Mouse (Mus musculus) liver, postnatal 0 days (tissue): ENCODE results near the gene Dnajc8. TPM values are rescaled to one million over a fixed set of nuclear protein-coding genes. Genes with fewer than 3 reads are reported as not detected.
A peak's percentile ranks its signal among the peaks of the same experiment; 100 is the strongest.

Experiments used
- ATAC-seq: fragments of 200-750 bp; cut with Nextera tagmentation; 2 replicates; pipeline ENCODE4 v1.8.0; 2017; ENCODE audit warnings: mild to moderate bottlenecking, moderate library complexity
- DNase-seq: peaks from one replicate; pipeline ENCODE4 v3.0.0-alpha.2; 2016
- H3K27ac ChIP-seq: fragments of 300-500 bp; sonication (generic); 2 replicates; pipeline ENCODE4 v1.5.1; 2014; ENCODE audit warnings: antibody characterized with exemption, moderate library complexity, mild to moderate bottlenecking, low read depth
- H3K27me3 ChIP-seq: fragments of 300-500 bp; sonication (generic); 2 replicates; pipeline ENCODE4 v1.6.1; 2014; ENCODE audit warnings: low read length, control low read depth, mixed read lengths; ENCODE audit not compliant: insufficient read depth
- H3K36me3 ChIP-seq: fragments of 300-500 bp; sonication (generic); replicated peaks from 2 replicates; pipeline ENCODE4 v1.6.1; 2014; ENCODE audit warnings: mild to moderate bottlenecking, control low read depth, low read length, moderate library complexity, mixed read lengths; ENCODE audit not compliant: insufficient read depth
- H3K4me1 ChIP-seq: fragments of 300-500 bp; sonication (generic); 2 replicates; pipeline ENCODE4 v1.6.1; 2014; ENCODE audit warnings: antibody characterized with exemption, mild to moderate bottlenecking, control low read depth; ENCODE audit not compliant: insufficient read depth
- H3K4me2 ChIP-seq: fragments of 300-500 bp; sonication (generic); 2 replicates; pipeline ENCODE4 v1.6.1; 2014; ENCODE audit warnings: low read depth, mild to moderate bottlenecking, low read length, moderate library complexity, mixed read lengths
- H3K4me3 ChIP-seq: fragments of 300-500 bp; sonication (generic); 2 replicates; pipeline ENCODE4 v1.5.1; 2014; ENCODE audit warnings: low read depth, low read length
- H3K9ac ChIP-seq: fragments of 300-500 bp; sonication (generic); replicated peaks from 2 replicates; pipeline ENCODE4 v1.6.1; 2014; ENCODE audit warnings: mild to moderate bottlenecking, moderate library complexity
- H3K9me3 ChIP-seq: fragments of 300-500 bp; sonication (generic); 2 replicates; pipeline ENCODE4 v1.6.1; 2016; ENCODE audit warnings: mild to moderate bottlenecking, control low read depth, low read length, mixed read lengths
- CTCF ChIP-seq: sonication (generic); IDR thresholded peaks from 2 replicates; pipeline ENCODE4 v1.5.1; 2016; ENCODE audit warnings: antibody characterized with exemption, low read depth
- EP300 ChIP-seq: IDR thresholded peaks from 2 replicates; pipeline ENCODE4 v1.6.1; 2016; ENCODE audit warnings: antibody characterized with exemption, low read depth, mild to moderate bottlenecking
- WGBS: fragments of 180-500 bp; shearing (Covaris S2); extraction: QIAGEN DNeasy Blood & Tissue Kit; methylation state at CpG from one replicate; pipeline ENCODE4 v1.1.7; 2014; ENCODE audit not compliant: insufficient replicate concordance; 5-methylcytosine and 5-hydroxymethylcytosine counted together
- polyA plus RNA-seq: library from polyadenylated mRNA; unstranded; fragments of >200 nt; fragmentation: Nextera tagmentation; extraction: Ambion mirVana; gene quantifications from 2 replicates; pipeline ENCODE4 v1.2.1, GENCODE M21; 2015

Gene Dnajc8
- polyA plus RNA-seq, 1 experiment from 2014 or later = 71.5 TPM

- Histone ChIP-seq H3K27ac (no peak overlapping the region), H3K9ac (no peak overlapping the region), H3K36me3 (no peaks in the 10 kb centered on the region), H3K4me2 (no peak overlapping the region), H3K4me3 (no peak overlapping the region), H3K9me3 (no peaks in the 10 kb centered on the region), H3K4me1 (peaks cover 8% of the 10 kb centered on the region), H3K27me3 (no peaks in the 10 kb centered on the region)
- TF ChIP-seq EP300 (no peak), CTCF (no peak)
- WGBS = 85% methylated on average over 4 of the region's 4 CpGs
- ATAC-seq (no peak), DNase-seq (no peak)
Observed at GRCm38 (mm10) chr4:132586282-132586681, 50.9 kb downstream of the Dnajc8 start.

- DNase-seq = no peak
Observed at GRCm38 (mm10) chr4:132588512-132588911, 53.2 kb downstream of the Dnajc8 start.

GRCm38 (mm10) chr4:132590642-132591041 lies 55.3 kb downstream of the Dnajc8 start:
- TF ChIP-seq EP300 (no peak), CTCF (no peak)
- H3K27ac ChIP-seq = peak overlapping the region; percentile 79
- DNase-seq (peak; percentile 30), ATAC-seq (peak; percentile 86)
- no peak overlapping the region; the same call in 1 of the 2 replicates for H3K9ac ChIP-seq
- H3K27me3 ChIP-seq = no peaks in the 10 kb centered on the region
- H3K4me3 ChIP-seq = no peak overlapping the region
- 50% methylated on average over 10 of the region's 10 CpGs for WGBS
- H3K4me2 ChIP-seq = 0 out of 2 replicates have a peak overlapping the region, but pooled peaks have one; percentile 7
- H3K9me3 ChIP-seq = no peaks in the 10 kb centered on the region
- H3K4me1 ChIP-seq = peaks cover 33% of the 10 kb centered on the region
- H3K36me3 ChIP-seq = no peaks in the 10 kb centered on the region

More at GRCm38 (mm10) chr4:132588512-132588911, 53.2 kb downstream of the Dnajc8 start:
- TF ChIP-seq CTCF = no peak
- no peak for TF ChIP-seq EP300
- ATAC-seq = no peak
- H3K9me3 ChIP-seq = no peaks in the 10 kb centered on the region
- WGBS = 58% methylated on average over 3 of the region's 3 CpGs
- no peak overlapping the region for H3K27ac ChIP-seq
- peaks cover 29% of the 10 kb centered on the region for H3K4me1 ChIP-seq
- H3K9ac ChIP-seq = no peak overlapping the region
- H3K4me2 ChIP-seq = no peak overlapping the region
- no peak overlapping the region for H3K4me3 ChIP-seq
- H3K36me3 ChIP-seq = no peaks in the 10 kb centered on the region
- H3K27me3 ChIP-seq = no peaks in the 10 kb centered on the region

- DNase-seq (peak; percentile 49), ATAC-seq (no peak)
- H3K4me3 ChIP-seq = no peak overlapping the region
- no peak overlapping the region for H3K9ac ChIP-seq
- TF ChIP-seq CTCF (no peak), EP300 (peak; percentile 50; the same call in 1 of the 2 replicates)
- peaks cover 33% of the 10 kb centered on the region for H3K4me1 ChIP-seq
- H3K27ac ChIP-seq = peak overlapping the region; percentile 79
- H3K27me3 ChIP-seq = no peaks in the 10 kb centered on the region
- H3K36me3 ChIP-seq = no peaks in the 10 kb centered on the region
- H3K9me3 ChIP-seq = no peaks in the 10 kb centered on the region
- 37% methylated on average over 9 of the region's 9 CpGs for WGBS
- H3K4me2 ChIP-seq = no peak overlapping the region
Observed at GRCm38 (mm10) chr4:132592958-132593357, 57.6 kb downstream of the Dnajc8 start.

- Histone ChIP-seq H3K4me2 (no peak overlapping the region), H3K4me3 (no peak overlapping the region), H3K27me3 (no peaks in the 10 kb centered on the region), H3K4me1 (peaks cover 33% of the 10 kb centered on the region), H3K9ac (no peak overlapping the region), H3K9me3 (no peaks in the 10 kb centered on the region), H3K36me3 (no peaks in the 10 kb centered on the region), H3K27ac (0 out of 2 replicates have a peak overlapping the region, but pooled peaks have one; percentile 16)
- no peak for ATAC-seq
- DNase-seq = no peak
- TF ChIP-seq EP300 (no peak), CTCF (no peak)
- WGBS = 56% methylated on average over 4 of the region's 4 CpGs
Observed at GRCm38 (mm10) chr4:132594191-132594590, 58.8 kb downstream of the Dnajc8 start.

GRCm38 (mm10) chr4:132598861-132599260 lies 63.5 kb downstream of the Dnajc8 start:
- Histone ChIP-seq H3K27me3 (no peaks in the 10 kb centered on the region), H3K27ac (no peak overlapping the region), H3K36me3 (no peaks in the 10 kb centered on the region), H3K9ac (no peak overlapping the region), H3K4me2 (no peak overlapping the region), H3K4me3 (no peak overlapping the region), H3K9me3 (no peaks in the 10 kb centered on the region), H3K4me1 (peaks cover 4% of the 10 kb centered on the region)
- no peak for ATAC-seq
- WGBS = 85% methylated on average over 2 of the region's 2 CpGs
- no peak for DNase-seq
- TF ChIP-seq CTCF (peak; percentile 18; the same call in 1 of the 2 replicates), EP300 (no peak)
